Mouse (Mus musculus) splenic B cell, adult 2 months (primary cell): ENCODE data around the gene N4bp3.
"Not testable (repeated sequence)": the region's sequence is repeated elsewhere in the genome, so short reads cannot be mapped to it uniquely, and the experiment has no call there.

ENCODE experiments used
- DNase-seq: peaks from one replicate; pipeline ENCODE4 v3.0.0-alpha.2; 2011; ENCODE audit warnings: low read depth, low spot score
- H3K27me3 ChIP-seq: 2 replicates; pipeline ENCODE4 v1.6.1; 2012; ENCODE audit warnings: mild to moderate bottlenecking, low read length, moderate library complexity, mixed read lengths; ENCODE audit not compliant: control insufficient read depth, poor library complexity, insufficient read depth, severe bottlenecking
- H3K36me3 ChIP-seq: 2 replicates; pipeline ENCODE4 v1.6.1; 2012; ENCODE audit warnings: mild to moderate bottlenecking, low read length, moderate library complexity, mixed read lengths; ENCODE audit not compliant: control insufficient read depth, poor library complexity, insufficient read depth, severe bottlenecking

The N4bp3 gene

GRCm38 (mm10) chr11:51650691-51651515, at the start of gene N4bp3, which contains the start of gene D930048N14Rik:
TSS of gene N4bp3 (minus strand) at chr11:51650842.
TSS of gene D930048N14Rik (plus strand) at chr11:51650954.
- Histone ChIP-seq H3K36me3 (peaks cover 2% of the 10 kb centered on the region; the same call in 1 of the 2 replicates), H3K27me3 (no peaks in the 10 kb centered on the region)
- DNase-seq: peak; percentile 72

GRCm38 (mm10) chr11:51694984-51695383, 44.3 kb upstream of the N4bp3 start:
- H3K27me3 ChIP-seq: no peaks in the 10 kb centered on the region
- no peak for DNase-seq
- H3K36me3 ChIP-seq: peaks cover 15% of the 10 kb centered on the region; the same call in 1 of the 2 replicates

- DNase-seq, H3K27me3 ChIP-seq, H3K36me3 ChIP-seq: not testable (repeated sequence)
Observed at GRCm38 (mm10) chr11:51690597-51690996, 40.0 kb upstream of the N4bp3 start.

- no peaks in the 10 kb centered on the region for H3K27me3 ChIP-seq
- H3K36me3 ChIP-seq: 0 out of 2 replicates have a peak, but pooled peaks cover 2% of the 10 kb centered on the region
- DNase-seq: no peak
Observed at GRCm38 (mm10) chr11:51689343-51689742, 38.7 kb upstream of the N4bp3 start.

GRCm38 (mm10) chr11:51688330-51689328, 38.0 kb upstream of the N4bp3 start, which contains the start of gene 0610009B22Rik:
TSS of gene 0610009B22Rik (minus strand) at chr11:51688874.
- Histone ChIP-seq H3K36me3 (no peaks in the 10 kb centered on the region), H3K27me3 (no peaks in the 10 kb centered on the region)
- DNase-seq: peak; percentile 100

- no peak for DNase-seq
- H3K36me3 ChIP-seq: no peaks in the 10 kb centered on the region
- no peaks in the 10 kb centered on the region for H3K27me3 ChIP-seq
Observed at GRCm38 (mm10) chr11:51681976-51682374, 31.3 kb upstream of the N4bp3 start.

GRCm38 (mm10) chr11:51681324-51681975, 30.8 kb upstream of the N4bp3 start:
- DNase-seq: peak; percentile 94
- no peaks in the 10 kb centered on the region for H3K36me3 ChIP-seq

GRCm38 (mm10) chr11:51679466-51679865, 28.8 kb upstream of the N4bp3 start:
- Histone ChIP-seq H3K36me3 (no peaks in the 10 kb centered on the region), H3K27me3 (no peaks in the 10 kb centered on the region)
- no peak for DNase-seq

More at GRCm38 (mm10) chr11:51681324-51681975, 30.8 kb upstream of the N4bp3 start:
- H3K27me3 ChIP-seq: no peaks in the 10 kb centered on the region

GRCm38 (mm10) chr11:51677737-51678418, 27.2 kb upstream of the N4bp3 start:
- peak; percentile 22 for DNase-seq
- no peaks in the 10 kb centered on the region for H3K36me3 ChIP-seq

GRCm38 (mm10) chr11:51675386-51675785, 24.7 kb upstream of the N4bp3 start:
- DNase-seq: no peak
- Histone ChIP-seq H3K27me3 (no peaks in the 10 kb centered on the region), H3K36me3 (no peaks in the 10 kb centered on the region)

More at GRCm38 (mm10) chr11:51677737-51678418, 27.2 kb upstream of the N4bp3 start:
- H3K27me3 ChIP-seq: no peaks in the 10 kb centered on the region

- DNase-seq: no peak
- Histone ChIP-seq H3K36me3 (no peaks in the 10 kb centered on the region), H3K27me3 (no peaks in the 10 kb centered on the region)
Observed at GRCm38 (mm10) chr11:51673291-51673690, 22.6 kb upstream of the N4bp3 start.

- no peak for DNase-seq
- no peaks in the 10 kb centered on the region for H3K36me3 ChIP-seq
- no peaks in the 10 kb centered on the region for H3K27me3 ChIP-seq
Observed at GRCm38 (mm10) chr11:51671376-51671775, 20.7 kb upstream of the N4bp3 start.

GRCm38 (mm10) chr11:51670846-51671245, 20.2 kb upstream of the N4bp3 start:
- Histone ChIP-seq H3K27me3 (no peaks in the 10 kb centered on the region), H3K36me3 (no peaks in the 10 kb centered on the region)
- DNase-seq: no peak

GRCm38 (mm10) chr11:51664747-51665146, 14.1 kb upstream of the N4bp3 start:
- not testable (repeated sequence) for DNase-seq, H3K36me3 ChIP-seq, H3K27me3 ChIP-seq
